Mouse (Mus musculus) liver, adult (tissue): ENCODE measurements around the gene Tmem35b.

Experiments used
- GATA4 ChIP-seq: IDR thresholded peaks from 2 replicates; pipeline ENCODE4 v1.6.1; 2014; ENCODE audit warnings: mild to moderate bottlenecking, low read length; ENCODE audit not compliant: insufficient replicate concordance

Tmem35b gene

GRCm38 (mm10) chr4:127123391-127123790, at the start of gene Tmem35b:
Gene Tmem35b (plus strand): TSS chr4:127123691.
- TF ChIP-seq GATA4 = no peak

- no peak for TF ChIP-seq GATA4
These were observed 48.6 kb upstream of the Tmem35b start for GRCm38 (mm10) chr4:127074915-127075314.

- peak; percentile 3; the same call in 1 of the 2 replicates for TF ChIP-seq GATA4
These were observed 46.5 kb upstream of the Tmem35b start, which contains the start of gene Zmym6 for GRCm38 (mm10) chr4:127076875-127077548. Gene Zmym6 (plus strand): TSS chr4:127077383.

- TF ChIP-seq GATA4 = no peak
These were observed 42.7 kb upstream of the Tmem35b start for GRCm38 (mm10) chr4:127080806-127081205.

- TF ChIP-seq GATA4 = no peak
These were observed 40.4 kb upstream of the Tmem35b start for GRCm38 (mm10) chr4:127083131-127083530.

GRCm38 (mm10) chr4:127085761-127086160, 37.7 kb upstream of the Tmem35b start:
- no peak for TF ChIP-seq GATA4

GRCm38 (mm10) chr4:127091188-127091587, 32.3 kb upstream of the Tmem35b start:
- no peak for TF ChIP-seq GATA4

GRCm38 (mm10) chr4:127095090-127095489, 28.4 kb upstream of the Tmem35b start:
- TF ChIP-seq GATA4 = no peak

- no peak for TF ChIP-seq GATA4
These were observed 15.9 kb upstream of the Tmem35b start for GRCm38 (mm10) chr4:127107566-127107965.

- no peak for TF ChIP-seq GATA4
These were observed 12.9 kb upstream of the Tmem35b start for GRCm38 (mm10) chr4:127110570-127110969.

- no peak for TF ChIP-seq GATA4
These were observed 840 bp downstream of the Tmem35b start for GRCm38 (mm10) chr4:127124331-127124730.

GRCm38 (mm10) chr4:127125834-127126463, 2.5 kb downstream of the Tmem35b start:
- no peak for TF ChIP-seq GATA4

- TF ChIP-seq GATA4 = no peak
These were observed 11.2 kb downstream of the Tmem35b start for GRCm38 (mm10) chr4:127134687-127135086.

GRCm38 (mm10) chr4:127137591-127137990, 14.1 kb downstream of the Tmem35b start:
- TF ChIP-seq GATA4 = no peak

- TF ChIP-seq GATA4 = no peak
These were observed 15.0 kb downstream of the Tmem35b start for GRCm38 (mm10) chr4:127138486-127138885.

GRCm38 (mm10) chr4:127150031-127150430, 26.5 kb downstream of the Tmem35b start:
- TF ChIP-seq GATA4 = no peak
